Mouse (Mus musculus) spleen, adult 18-20 months (tissue): ENCODE data around the gene Flad1.
A peak's percentile ranks its signal among the peaks of the same experiment; 100 is the strongest.
"Not testable (repeated sequence)": the region's sequence is repeated elsewhere in the genome, so short reads cannot be mapped to it uniquely, and the experiment has no call there.

Source experiments
- DNase-seq, 2 experiments: peaks; one replicate each; pipeline ENCODE4 v3.0.0; 2022; ENCODE audit warnings: mixed read lengths in 2 of 2

The Flad1 gene

GRCm38 (mm10) chr3:89411490-89412393 is at the start of gene Flad1:
Flad1 (minus strand) TSS chr3:89411870.
- peak; percentile 92 to 97 for DNase-seq

- DNase-seq, result peak; percentile 86 to 95
Measured at GRCm38 (mm10) chr3:89458965-89459807, 47.5 kb upstream of the Flad1 start.

GRCm38 (mm10) chr3:89458372-89458964 is 46.8 kb upstream of the Flad1 start:
- no peak for DNase-seq

DNA sequence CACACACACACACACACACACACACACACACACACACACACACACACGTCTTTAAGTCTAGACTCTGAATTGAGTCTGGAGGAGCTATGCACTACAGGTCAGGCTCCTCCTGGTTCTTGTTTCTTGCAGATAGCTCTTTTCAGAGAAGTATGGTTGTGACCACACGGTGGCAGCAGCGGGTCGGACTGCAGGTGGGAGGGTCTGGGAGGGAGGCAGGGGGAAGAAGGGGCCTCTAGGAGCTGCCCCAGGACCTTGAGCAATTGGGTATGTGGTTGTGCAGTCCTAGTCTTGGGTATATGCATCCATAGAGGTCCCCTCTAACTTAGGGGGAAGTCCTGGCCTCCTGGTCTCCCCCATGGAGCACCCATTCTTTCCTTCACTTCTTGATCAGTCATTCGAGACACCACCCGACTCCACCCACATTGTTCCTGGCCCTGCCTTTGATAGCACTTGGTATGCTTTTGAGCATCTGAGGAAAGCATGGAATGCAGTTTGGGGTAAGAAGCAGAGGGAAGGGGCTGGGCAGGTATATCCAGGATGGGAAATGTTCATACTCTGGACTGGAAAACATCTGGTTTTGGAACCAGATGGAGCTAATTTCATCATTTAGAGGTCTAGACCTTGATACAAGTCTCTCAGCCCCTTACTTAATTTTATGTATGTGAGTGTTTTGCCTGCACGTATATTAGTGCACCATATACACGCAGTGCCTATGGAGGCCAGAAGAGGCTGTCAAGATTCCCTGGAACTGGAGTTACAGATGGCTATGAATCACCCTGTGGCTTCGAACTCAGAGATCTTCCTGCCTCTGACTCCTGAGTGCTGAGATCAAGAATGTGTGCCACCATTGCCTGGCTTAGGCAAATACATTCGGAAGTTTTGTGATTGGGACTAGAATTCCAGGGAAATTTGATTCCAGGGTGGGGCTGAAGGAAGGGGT is 45.3 kb upstream of the Flad1 start:
- peak; percentile 58 to 81 for DNase-seq

DNA sequence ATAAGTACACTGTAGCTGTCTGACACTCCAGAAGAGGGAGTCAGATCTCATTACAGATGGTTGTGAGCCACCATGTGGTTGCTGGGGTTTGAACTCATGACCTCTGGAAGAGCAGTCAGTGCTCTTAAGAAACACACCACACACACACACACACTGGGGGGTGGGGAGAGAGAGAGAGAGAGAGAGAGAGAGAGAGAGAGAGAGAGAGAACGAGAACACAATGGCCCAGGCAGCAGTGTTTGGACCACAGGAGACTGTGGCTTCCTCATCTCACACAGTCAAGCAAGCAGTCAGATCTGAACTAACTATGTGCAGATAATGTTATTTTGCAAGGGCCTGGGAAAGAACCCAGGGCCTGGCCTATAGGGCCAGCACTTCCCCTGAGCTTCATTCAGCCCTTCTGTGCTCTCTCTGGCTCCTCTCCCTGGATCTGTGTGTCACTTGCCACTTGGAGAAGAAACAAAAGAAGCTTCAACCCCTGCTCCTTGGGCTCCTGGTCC is 44.2 kb upstream of the Flad1 start:
- no peak for DNase-seq

- DNase-seq, result no peak
Measured at GRCm38 (mm10) chr3:89454401-89455177, 42.9 kb upstream of the Flad1 start, which contains the start of gene Pmvk. Pmvk (plus strand) TSS chr3:89454541.

DNA sequence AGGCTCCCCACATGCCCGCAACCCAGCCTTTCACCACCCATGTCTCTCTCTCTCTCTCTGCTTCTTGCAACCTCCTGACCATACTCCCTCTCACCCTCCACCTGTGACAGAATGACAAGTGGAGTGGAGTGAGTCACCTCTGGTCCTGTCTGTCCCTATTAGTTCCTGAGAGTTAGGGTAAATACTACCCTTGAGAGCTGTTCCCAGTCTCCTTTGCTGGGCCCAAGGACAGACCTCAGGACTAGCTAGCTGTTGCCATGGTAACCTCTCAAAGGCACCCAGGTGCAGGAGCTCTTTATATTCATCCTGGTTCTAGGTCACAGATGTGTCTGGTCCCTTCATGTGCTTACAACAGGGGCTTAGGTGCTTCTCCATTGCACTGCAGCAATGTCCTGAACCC is 40.2 kb upstream of the Flad1 start:
- no peak for DNase-seq

DNA sequence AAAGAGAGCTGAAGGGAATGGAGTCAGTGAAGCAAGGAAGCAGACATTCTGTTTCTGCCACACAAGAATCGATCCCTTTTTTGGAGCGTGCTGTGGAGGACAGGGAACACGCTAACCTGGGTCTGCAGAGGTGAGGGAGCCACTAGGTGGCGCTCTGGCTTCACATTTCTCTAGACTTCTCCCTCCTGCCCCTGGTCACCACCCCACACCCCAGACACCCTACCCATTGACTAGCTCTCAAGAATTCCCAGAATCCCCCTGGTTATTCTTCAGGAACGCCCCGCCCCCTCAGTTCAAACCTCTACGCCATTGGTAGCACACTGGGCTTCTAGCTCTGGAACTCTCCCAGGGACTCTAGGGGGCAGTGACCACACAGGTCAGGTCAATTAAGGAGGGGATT is 37.9 kb upstream of the Flad1 start:
- DNase-seq, result peak; percentile 50 to 73

GRCm38 (mm10) chr3:89448720-89449537 is 37.3 kb upstream of the Flad1 start:
- DNase-seq, result no peak

DNA sequence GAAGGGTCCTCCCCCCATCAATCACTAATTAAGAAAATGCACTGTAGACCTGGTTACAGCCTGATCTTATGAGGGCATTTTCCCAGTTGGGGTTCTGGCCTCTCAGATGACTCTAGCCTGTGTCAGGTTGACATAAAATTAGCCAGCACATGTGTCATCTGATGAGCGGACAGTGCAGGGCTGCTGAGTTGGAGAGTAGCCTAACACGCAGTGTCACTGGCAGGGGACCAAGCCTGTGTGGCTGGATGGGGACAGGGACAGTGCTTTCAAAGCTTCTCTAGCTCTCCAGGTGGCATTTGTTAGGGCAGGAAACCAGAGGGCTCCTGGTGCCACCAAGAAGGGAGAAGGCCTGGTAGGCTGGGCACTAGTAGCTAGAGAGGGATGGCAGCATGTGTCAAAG is 29.0 kb upstream of the Flad1 start:
- no peak for DNase-seq

DNA sequence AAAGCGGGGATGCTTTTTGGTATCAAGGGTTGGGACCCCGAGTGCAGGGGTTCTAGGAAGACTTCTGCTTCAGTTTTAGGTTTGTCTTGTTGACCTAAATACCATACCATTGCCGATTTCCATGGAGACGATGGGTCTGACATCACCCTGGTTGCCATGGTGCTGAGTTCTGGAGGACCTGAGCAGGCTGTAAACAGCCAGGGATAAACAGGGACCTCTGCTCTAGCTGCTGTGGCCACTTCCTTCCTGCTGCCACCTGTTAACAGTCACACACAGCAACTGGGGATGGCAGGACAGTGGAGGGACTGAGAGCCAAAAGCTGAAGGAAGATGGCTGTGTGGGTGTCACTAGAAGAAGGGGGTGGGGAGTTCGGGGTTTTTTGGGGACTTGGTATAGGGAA is 25.6 kb upstream of the Flad1 start:
- DNase-seq, result peak in 1 of 2 experiments; percentile 29

GRCm38 (mm10) chr3:89436176-89437113 is 24.8 kb upstream of the Flad1 start, which contains the start of gene Pbxip1:
Pbxip1 (plus strand) TSS chr3:89436706.
- DNase-seq, result peak; percentile 57 to 65

GRCm38 (mm10) chr3:89435041-89435440 is 23.4 kb upstream of the Flad1 start:
- no peak for DNase-seq

- no peak for DNase-seq
Measured at GRCm38 (mm10) chr3:89434532-89434931, 22.9 kb upstream of the Flad1 start.

DNA sequence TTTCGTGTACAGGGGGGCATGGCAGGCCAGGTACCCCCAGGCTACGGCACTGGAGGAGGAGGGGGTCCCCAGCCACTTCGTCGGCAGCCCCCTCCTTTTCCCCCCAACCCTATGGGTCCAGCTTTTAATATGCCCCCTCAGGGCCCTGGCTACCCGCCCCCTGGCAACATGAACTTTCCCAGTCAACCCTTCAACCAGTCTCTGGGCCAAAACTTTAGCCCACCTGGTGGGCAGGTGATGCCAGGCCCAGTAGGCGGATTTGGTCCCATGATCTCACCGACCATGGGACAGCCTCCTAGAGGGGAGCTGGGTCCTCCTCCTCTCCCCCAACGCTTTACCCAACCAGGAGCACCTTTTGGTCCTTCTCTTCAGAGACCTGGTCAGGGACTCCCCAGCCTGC is 20.9 kb upstream of the Flad1 start:
- no peak for DNase-seq

- DNase-seq, result peak; percentile 87 to 90
Measured at GRCm38 (mm10) chr3:89430171-89431159, 18.8 kb upstream of the Flad1 start, which contains the start of gene Pygo2. Pygo2 (plus strand) TSS chr3:89430214.

- DNase-seq, result not testable (repeated sequence)
Measured at GRCm38 (mm10) chr3:89429021-89429420, 17.4 kb upstream of the Flad1 start.
